Mouse (Mus musculus) CH12.LX (cell line): ENCODE data around the gene Tchp. TPM values are rescaled to one million over a fixed set of nuclear protein-coding genes. Genes with fewer than 3 reads are reported as not detected.

Experiments used
- DNase-seq: peaks from one replicate; pipeline ENCODE4 v3.0.0-alpha.2; 2013; ENCODE audit errors: extremely low read depth
- H3K27ac ChIP-seq: 2 replicates; pipeline ENCODE4 v1.5.1; 2012; ENCODE audit warnings: low read depth, mild to moderate bottlenecking, control low read depth, moderate library complexity; ENCODE audit not compliant: insufficient read depth
- H3K27me3 ChIP-seq: replicated peaks from 2 replicates; pipeline ENCODE3; 2012; ENCODE audit warnings: inconsistent platforms
- H3K36me3 ChIP-seq, 2 experiments: replicated peaks in 1 of 2; 2 replicates each; pipeline versions ENCODE3 to v1.6.1; 2012; ENCODE audit warnings: inconsistent platforms in 1 of 2, low read length in 1 of 2, mild to moderate bottlenecking in 1 of 2, mixed read lengths in 1 of 2, moderate library complexity in 1 of 2; ENCODE audit not compliant: control insufficient read depth in 1 of 2, insufficient read depth in 1 of 2
- H3K4me1 ChIP-seq, 2 experiments: 2 replicates each; pipeline ENCODE4 v1.6.1; 2012; ENCODE audit warnings: inconsistent platforms in 1 of 2, moderate library complexity in 1 of 2; ENCODE audit not compliant: insufficient read depth in 2 of 2, control insufficient read depth in 1 of 2
- H3K4me2 ChIP-seq: 2 replicates; pipeline ENCODE4 v1.6.1; 2012; ENCODE audit warnings: low read depth, mild to moderate bottlenecking, control low read depth; ENCODE audit not compliant: poor library complexity, insufficient read depth, severe bottlenecking
- H3K4me3 ChIP-seq, 3 experiments: fragments of 150-350 bp in 1 of 3; sonication (generic) in 1 of 3; replicated peaks in 1 of 3; 2 replicates each; pipeline versions ENCODE3 to v1.5.1; 2011 to 2012; ENCODE audit warnings: low read depth in 2 of 3, low read length in 2 of 3, mild to moderate bottlenecking in 2 of 3, moderate library complexity in 2 of 3, control low read depth in 1 of 3, improper control_type of control experiment in 1 of 3, inconsistent platforms in 1 of 3, mixed read lengths in 1 of 3; ENCODE audit not compliant: poor library complexity in 1 of 3
- H3K79me2 ChIP-seq: replicated peaks from 2 replicates; pipeline ENCODE4 v1.6.1; 2012; ENCODE audit warnings: mild to moderate bottlenecking, moderate library complexity; ENCODE audit not compliant: control insufficient read depth, poor library complexity, insufficient read depth, severe bottlenecking; ENCODE audit errors: extremely low read depth
- H3K9ac ChIP-seq: 2 replicates; pipeline ENCODE4 v1.6.1; 2012; ENCODE audit warnings: low read depth, mild to moderate bottlenecking, control low read depth, moderate library complexity; ENCODE audit not compliant: insufficient read depth
- H3K9me3 ChIP-seq: replicated peaks from 2 replicates; pipeline ENCODE3; 2012; ENCODE audit warnings: low read length, inconsistent platforms, mixed read lengths
- CHD2 ChIP-seq: IDR thresholded peaks from 2 replicates; pipeline ENCODE4 v1.6.1; 2011; ENCODE audit warnings: low read length, improper control_type of control experiment
- CTCF ChIP-seq, 2 experiments: IDR thresholded peaks in 1 of 2; conservative IDR thresholded peaks in 1 of 2; 2 replicates each; pipeline ENCODE4 v1.5.1; 2011 to 2012; ENCODE audit warnings: low read depth in 2 of 2, low read length in 2 of 2, improper control_type of control experiment in 1 of 2, inconsistent platforms in 1 of 2, mild to moderate bottlenecking in 1 of 2, moderate library complexity in 1 of 2
- EP300 ChIP-seq: IDR thresholded peaks from 2 replicates; pipeline ENCODE4 v1.6.1; 2011; ENCODE audit warnings: low read length, improper control_type of control experiment
- ETS1 ChIP-seq: conservative IDR thresholded peaks from 2 replicates; pipeline ENCODE4 v1.6.1; 2012; ENCODE audit warnings: low read depth, mild to moderate bottlenecking, inconsistent platforms, low read length, improper control_type of control experiment, moderate library complexity
- GABPA ChIP-seq: IDR thresholded peaks from 2 replicates; pipeline ENCODE4 v1.6.1; 2012; ENCODE audit warnings: low read depth, low read length, improper control_type of control experiment, inconsistent platforms; ENCODE audit not compliant: insufficient replicate concordance
- KAT2A ChIP-seq: IDR thresholded peaks from 2 replicates; pipeline ENCODE4 v1.6.1; 2012; ENCODE audit warnings: low read length, improper control_type of control experiment, inconsistent platforms; ENCODE audit not compliant: insufficient replicate concordance
- MAZ ChIP-seq: IDR thresholded peaks from 2 replicates; pipeline ENCODE4 v1.6.1; 2012; ENCODE audit warnings: low read depth, mild to moderate bottlenecking, inconsistent platforms, low read length, improper control_type of control experiment, moderate library complexity
- MEF2A ChIP-seq: IDR thresholded peaks from 2 replicates; pipeline ENCODE4 v1.6.1; 2014; ENCODE audit warnings: low read depth, mild to moderate bottlenecking, inconsistent platforms, low read length, improper control_type of control experiment, borderline replicate concordance
- PAX5 ChIP-seq: IDR thresholded peaks from 2 replicates; pipeline ENCODE4 v1.6.1; 2012; ENCODE audit warnings: low read length, inconsistent platforms, mixed read lengths
- POLR2AphosphoS2 ChIP-seq: IDR thresholded peaks from 2 replicates; pipeline ENCODE4 v1.6.1; 2011; ENCODE audit warnings: low read depth, low read length, improper control_type of control experiment
- RAD21 ChIP-seq: IDR thresholded peaks from 2 replicates; pipeline ENCODE4 v1.6.1; 2011; ENCODE audit warnings: low read depth, mild to moderate bottlenecking, low read length, improper control_type of control experiment, moderate library complexity
- TBP ChIP-seq: conservative IDR thresholded peaks from 2 replicates; pipeline ENCODE4 v1.6.1; 2011; ENCODE audit warnings: low read depth, low read length, improper control_type of control experiment
- TCF12 ChIP-seq: IDR thresholded peaks from 2 replicates; pipeline ENCODE4 v1.6.1; 2014; ENCODE audit warnings: low read depth, mild to moderate bottlenecking, inconsistent platforms, low read length, improper control_type of control experiment
- UBTF ChIP-seq: IDR thresholded peaks from 2 replicates; pipeline ENCODE4 v1.6.1; 2012; ENCODE audit warnings: low read depth, mild to moderate bottlenecking, inconsistent platforms, low read length, improper control_type of control experiment, moderate library complexity
- USF1 ChIP-seq: IDR thresholded peaks from 2 replicates; pipeline ENCODE4 v1.6.1; 2014; ENCODE audit warnings: low read depth, mild to moderate bottlenecking, inconsistent platforms, low read length, improper control_type of control experiment
- USF2 ChIP-seq: conservative IDR thresholded peaks from 2 replicates; pipeline ENCODE4 v1.6.1; 2011; ENCODE audit warnings: low read depth, low read length, improper control_type of control experiment
- ZMIZ1 ChIP-seq: IDR thresholded peaks from 2 replicates; pipeline ENCODE4 v1.6.1; 2012; ENCODE audit warnings: low read depth, mild to moderate bottlenecking, inconsistent platforms, low read length, improper control_type of control experiment
- dilution Hi-C: fragments of 300-500 bp; cut with MboI; formaldehyde crosslinking; loops from 2 replicates; pipeline ENCODE4 v1.14.3; 2020; ENCODE audit warnings: low sequenced_read_pairs; ENCODE audit not compliant: extremely low pct_unique_long_range_greater_than_20kb, extremely low pct_ligation_motif_present
- in situ Hi-C: fragments of 300-500 bp; cut with MboI; formaldehyde crosslinking; loops from 3 replicates; pipeline ENCODE4 v1.14.3; 2019; ENCODE audit warnings: low sequenced_read_pairs, low pct_ligation_motif_present, low pct_unique_long_range_greater_than_20kb, mixed read lengths
- polyA plus RNA-seq: library from polyadenylated mRNA; unstranded; fragments of >175 nt; gene quantifications from 2 replicates; pipeline ENCODE4 v1.2.1, GENCODE M21; 2012; ENCODE audit warnings: low read depth; ENCODE audit not compliant: insufficient read length
- total RNA-seq, 2 experiments: library from RNA; depleted of rRNA; stranded (reverse); fragments of 300-350 nt in 1 of 2; fragments of >200 nt in 1 of 2; gene quantifications; 2 replicates each; pipeline ENCODE4 v1.2.3; 2012 to 2014

Tchp gene
- total and polyA plus RNA-seq, 3 experiments: 4.3 to 11.6 (median 6.7) TPM

- Histone ChIP-seq H3K27ac (no peak overlapping the region), H3K9ac (no peak overlapping the region), H3K4me2 (no peak overlapping the region), H3K27me3 (no peaks in the 10 kb centered on the region), H3K4me3 (no peak overlapping the region), H3K79me2 (peaks cover 4% of the 10 kb centered on the region; the same call in 1 of the 2 replicates), H3K4me1 (peaks cover 22 to 71% of the 10 kb centered on the region in 2 experiments), H3K36me3 (peaks cover 0 to 44% of the 10 kb centered on the region in 2 experiments), H3K9me3 (no peaks in the 10 kb centered on the region)
- DNase-seq: no peak
- no peak for TF ChIP-seq USF2
- no peak for TF ChIP-seq UBTF
- TF ChIP-seq MAZ: no peak
- no peak for TF ChIP-seq CHD2
- TF ChIP-seq ZMIZ1: no peak
- no peak for TF ChIP-seq USF1
- no peak for TF ChIP-seq POLR2AphosphoS2
- TF ChIP-seq MEF2A: no peak
- no peak for TF ChIP-seq CTCF (conservative IDR thresholded peaks at IDR 0.05 in 1 of 2, IDR thresholded peaks at IDR 0.05 in 1 of 2; ENCODE audit: low read depth in 2 of 2, low read length in 2 of 2)
- no peak for TF ChIP-seq TCF12
- no peak for TF ChIP-seq GABPA
- TF ChIP-seq ETS1: no peak
- TF ChIP-seq TBP: no peak
- TF ChIP-seq EP300: no peak
- TF ChIP-seq KAT2A: no peak
- no peak for TF ChIP-seq RAD21
- dilution Hi-C loops: no loop called here
- in situ Hi-C loops: no loop called here
Measured at GRCm38 (mm10) chr5:114686726-114687210, 20.8 kb upstream of the Tchp start.

- Histone ChIP-seq H3K79me2 (peaks cover 4% of the 10 kb centered on the region; the same call in 1 of the 2 replicates), H3K4me3 (no peak overlapping the region), H3K27ac (no peak overlapping the region), H3K27me3 (peaks cover 4% of the 10 kb centered on the region), H3K4me2 (no peak overlapping the region), H3K36me3 (peaks cover 0 to 34% of the 10 kb centered on the region in 2 experiments), H3K4me1 (peaks cover 19 to 60% of the 10 kb centered on the region in 2 experiments), H3K9ac (no peak overlapping the region), H3K9me3 (no peaks in the 10 kb centered on the region)
- in situ Hi-C loops (no loop called here), dilution Hi-C loops (no loop called here)
- TF ChIP-seq PAX5 (no peak), POLR2AphosphoS2 (no peak), USF2 (no peak)
- DNase-seq: no peak
Measured at GRCm38 (mm10) chr5:114687901-114688300, 19.7 kb upstream of the Tchp start.
